ENCODE assay signal across 8 mouse cellular contexts in genomic region chr16:91804831-91805230, GRCm38 (mm10).
A peak's percentile ranks its signal among the peaks of the same experiment; 100 is the strongest.
DNase-seq lines count a peak whose midpoint lies in the region; ATAC-seq and TF ChIP-seq lines count a peak whose summit lies in the region.

No protein-coding gene starts in this region.

- 63% methylated on average over 5 of the region's 5 CpGs for WGBS in stomach, embryonic 15.5 days
- 58% methylated on average over 5 of the region's 5 CpGs for WGBS in stomach, postnatal 0 days
- 18% methylated on average over 5 of the region's 5 CpGs for WGBS in heart, embryonic 16.5 days
- 73% methylated on average over 5 of the region's 5 CpGs for WGBS in forebrain, embryonic 11.5 days
- 78% methylated on average over 5 of the region's 5 CpGs for WGBS in hindbrain, embryonic 14.5 days

- H3K4me3 ChIP-seq in stomach, embryonic 15.5 days (replicated peaks): no peak overlapping the region
- H3K4me3 ChIP-seq in stomach, postnatal 0 days (ENCODE audit: low read depth, low read length): no peak overlapping the region
- H3K4me3 ChIP-seq in heart, embryonic 16.5 days (ENCODE audit: low read length): no peak overlapping the region
- no peak overlapping the region for H3K4me3 ChIP-seq in forebrain, embryonic 11.5 days (ENCODE audit: low read depth, low read length)
- no peak overlapping the region for H3K4me3 ChIP-seq in hindbrain, embryonic 14.5 days (replicated peaks; ENCODE audit: low read length)

- no peak overlapping the region for H3K27ac ChIP-seq in stomach, embryonic 15.5 days
- H3K27ac ChIP-seq in stomach, postnatal 0 days (replicated peaks): no peak overlapping the region
- H3K27ac ChIP-seq in heart, embryonic 16.5 days (ENCODE audit: low read length): peak overlapping the region; percentile 32; the same call in 1 of the 2 replicates
- no peak overlapping the region for H3K27ac ChIP-seq in forebrain, embryonic 11.5 days (ENCODE audit: low read depth, low read length)
- H3K27ac ChIP-seq in hindbrain, embryonic 14.5 days: no peak overlapping the region

- no peak for TF ChIP-seq CTCF in stomach, postnatal 0 days (IDR thresholded peaks at IDR 0.05; ENCODE audit: low read depth)

- no peaks in the 10 kb centered on the region for H3K4me1 ChIP-seq in stomach, embryonic 15.5 days
- H3K4me1 ChIP-seq in stomach, postnatal 0 days (replicated peaks; ENCODE audit: control insufficient read depth, insufficient read depth): no peaks in the 10 kb centered on the region
- H3K4me1 ChIP-seq in heart, embryonic 16.5 days (ENCODE audit: control insufficient read depth, insufficient read depth, low read length): peaks cover 14% of the 10 kb centered on the region
- H3K4me1 ChIP-seq in forebrain, embryonic 11.5 days (replicated peaks; ENCODE audit: control insufficient read depth, insufficient read depth, low read length): no peaks in the 10 kb centered on the region
- H3K4me1 ChIP-seq in hindbrain, embryonic 14.5 days (replicated peaks; ENCODE audit: control insufficient read depth, insufficient read depth, low read length): no peaks in the 10 kb centered on the region

- H3K36me3 ChIP-seq in stomach, embryonic 15.5 days: peaks cover 6% of the 10 kb centered on the region; the same call in 1 of the 2 replicates
- 0 out of 2 replicates have a peak, but pooled peaks cover 12% of the 10 kb centered on the region for H3K36me3 ChIP-seq in stomach, postnatal 0 days (ENCODE audit: control insufficient read depth, insufficient read depth, low read length)
- 0 out of 2 replicates have a peak, but pooled peaks cover 2% of the 10 kb centered on the region for H3K36me3 ChIP-seq in heart, embryonic 16.5 days (ENCODE audit: control insufficient read depth, insufficient read depth)
- H3K36me3 ChIP-seq in forebrain, embryonic 11.5 days (ENCODE audit: control insufficient read depth, insufficient read depth, low read length): peaks cover 3% of the 10 kb centered on the region; the same call in 1 of the 2 replicates
- H3K36me3 ChIP-seq in hindbrain, embryonic 14.5 days (replicated peaks; ENCODE audit: control insufficient read depth, insufficient read depth): peaks cover 73% of the 10 kb centered on the region

- H3K4me2 ChIP-seq in stomach, embryonic 15.5 days: no peak overlapping the region
- no peak overlapping the region for H3K4me2 ChIP-seq in stomach, postnatal 0 days (replicated peaks; ENCODE audit: low read depth)
- H3K4me2 ChIP-seq in heart, embryonic 16.5 days (ENCODE audit: low read depth, low read length): no peak overlapping the region
- no peak overlapping the region for H3K4me2 ChIP-seq in forebrain, embryonic 11.5 days (ENCODE audit: low read depth, low read length, severe bottlenecking)
- no peak overlapping the region for H3K4me2 ChIP-seq in hindbrain, embryonic 14.5 days (replicated peaks)

- TF ChIP-seq EP300 in stomach, postnatal 0 days (optimal IDR thresholded peaks at IDR 0.05): no peak

- H3K9me3 ChIP-seq in stomach, embryonic 15.5 days: no peaks in the 10 kb centered on the region
- no peaks in the 10 kb centered on the region for H3K9me3 ChIP-seq in stomach, postnatal 0 days (ENCODE audit: control insufficient read depth, low read length)
- no peaks in the 10 kb centered on the region for H3K9me3 ChIP-seq in heart, embryonic 16.5 days (replicated peaks; ENCODE audit: control insufficient read depth, low read length)
- no peaks in the 10 kb centered on the region for H3K9me3 ChIP-seq in forebrain, embryonic 11.5 days (ENCODE audit: control insufficient read depth, low read length)
- no peaks in the 10 kb centered on the region for H3K9me3 ChIP-seq in hindbrain, embryonic 14.5 days (ENCODE audit: control insufficient read depth, low read length)

- peak; percentile 36 for DNase-seq in cerebellum, adult 11-12 months
- DNase-seq in cerebellum, adult 8-10 months: no peak
- DNase-seq in stomach, postnatal 0 days (ENCODE audit: low spot score): no peak
- DNase-seq in adrenal gland, postnatal 36 days: no peak
- no peak for DNase-seq in forebrain, embryonic 11.5 days (ENCODE audit: low spot score)
- DNase-seq in hindbrain, embryonic 14.5 days (ENCODE audit: low spot score): no peak

- H3K9ac ChIP-seq in stomach, embryonic 15.5 days: no peak overlapping the region
- no peak overlapping the region for H3K9ac ChIP-seq in stomach, postnatal 0 days (ENCODE audit: low read length)
- no peak overlapping the region for H3K9ac ChIP-seq in heart, embryonic 16.5 days (ENCODE audit: low read length)
- H3K9ac ChIP-seq in forebrain, embryonic 11.5 days (ENCODE audit: low read length): no peak overlapping the region
- H3K9ac ChIP-seq in hindbrain, embryonic 14.5 days: no peak overlapping the region

- H3K27me3 ChIP-seq in stomach, embryonic 15.5 days (replicated peaks): no peaks in the 10 kb centered on the region
- no peaks in the 10 kb centered on the region for H3K27me3 ChIP-seq in stomach, postnatal 0 days (ENCODE audit: control insufficient read depth, insufficient read depth, low read length)
- no peaks in the 10 kb centered on the region for H3K27me3 ChIP-seq in heart, embryonic 16.5 days (ENCODE audit: control insufficient read depth, insufficient read depth, low read length)
- H3K27me3 ChIP-seq in forebrain, embryonic 11.5 days (ENCODE audit: control insufficient read depth, insufficient read depth, low read length): no peaks in the 10 kb centered on the region
- no peaks in the 10 kb centered on the region for H3K27me3 ChIP-seq in hindbrain, embryonic 14.5 days (ENCODE audit: control insufficient read depth, insufficient read depth, low read length)

- peak; percentile 28; the same call in 1 of the 2 replicates for ATAC-seq in stomach, embryonic 15.5 days (ENCODE audit: insufficient read depth, low FRiP score, low read depth)
- no peak for ATAC-seq in stomach, postnatal 0 days (ENCODE audit: low FRiP score, low TSS enrichment)
- peak; percentile 52; the same call in 1 of the 2 replicates for ATAC-seq in heart, embryonic 16.5 days (replicated peaks; ENCODE audit: extremely low read depth, insufficient read depth, low FRiP score)
- ATAC-seq in forebrain, embryonic 11.5 days (replicated peaks; ENCODE audit: low FRiP score): no peak
- ATAC-seq in hindbrain, embryonic 14.5 days (ENCODE audit: low FRiP score): no peak

Comparison
In these comparisons a context has a peak if more than half of its experiments do, and no peak if none do; other contexts are left out.
1. ATAC-seq: peak in stomach, embryonic 15.5 days (single experiment) and heart, embryonic 16.5 days (single experiment); none in stomach, postnatal 0 days (single experiment), forebrain, embryonic 11.5 days (single experiment) and hindbrain, embryonic 14.5 days (single experiment).